Mouse (Mus musculus): ENCODE data around the gene Dlk1.

DNA sequence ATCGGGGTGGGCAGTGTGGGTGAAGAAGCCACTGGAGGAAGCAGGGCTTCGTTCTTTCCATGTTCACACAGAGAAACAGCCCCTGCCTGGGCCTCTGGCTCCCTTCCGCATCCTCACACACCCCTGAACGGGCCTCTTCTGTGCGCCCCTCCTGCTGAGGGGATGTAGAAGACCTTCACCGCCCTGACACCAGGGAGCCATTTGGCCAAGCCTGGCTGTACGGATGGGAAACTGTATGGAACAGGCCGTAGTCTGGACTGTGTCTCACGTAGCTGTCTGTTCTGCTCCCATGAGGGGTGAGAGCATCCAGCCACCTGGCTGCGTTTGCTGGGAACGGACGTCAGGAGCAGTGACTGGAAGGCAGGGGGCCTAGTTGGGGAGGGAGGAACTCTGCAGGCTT, 15.8 kb upstream of the Dlk1 start:
- TF ChIP-seq CTCF (IDR thresholded peaks at IDR 0.05; ENCODE audit: low read depth, low read length), result no peak
- no peak for TF ChIP-seq POLR2A (IDR thresholded peaks at IDR 0.05; ENCODE audit: extremely low read depth, insufficient read depth, low read length)

All from liver, adult 2 months (tissue).